Mouse (Mus musculus): ENCODE measurements around the gene Mtus2. TPM values are rescaled to one million over a fixed set of nuclear protein-coding genes. Genes with fewer than 3 reads are reported as not detected.

Gene Mtus2
- polyA plus RNA-seq (2015; fragmentation: Nextera tagmentation; extraction: Ambion mirVana), result 50.0 and 54.2 TPM in 2 replicates

GRCm38 (mm10) chr5:147956821-147957564 lies at the start of gene Mtus2:
TSS of gene Mtus2 (plus strand) at chr5:147957320.
- H3K9ac ChIP-seq, result peak within 1 kb of the TSS; percentile 86
- peaks cover 25% of the 10 kb centered on the region for H3K27me3 ChIP-seq
- H3K4me1 ChIP-seq (replicated peaks), result peaks cover 29% of the 10 kb centered on the region
- peak; percentile 90 for ATAC-seq (ENCODE audit: low read depth)
- H3K9me3 ChIP-seq, result no peaks in the 10 kb centered on the region
- H3K36me3 ChIP-seq, result no peaks in the 10 kb centered on the region
- H3K27ac ChIP-seq (replicated peaks), result peak within 1 kb of the TSS; percentile 89
- peak within 1 kb of the TSS; percentile 88 for H3K4me2 ChIP-seq
- peak within 1 kb of the TSS; percentile 74 for H3K4me3 ChIP-seq
- WGBS, result under 1% methylated on average over 55 of the region's 55 CpGs

GRCm38 (mm10) chr5:147907851-147908250 lies 49.3 kb upstream of the Mtus2 start:
- H3K27ac ChIP-seq (replicated peaks), result no peak overlapping the region
- H3K9me3 ChIP-seq, result no peaks in the 10 kb centered on the region
- no peaks in the 10 kb centered on the region for H3K27me3 ChIP-seq
- ATAC-seq (ENCODE audit: low read depth), result no peak
- H3K4me3 ChIP-seq, result no peak overlapping the region
- no peak overlapping the region for H3K4me2 ChIP-seq
- no peak overlapping the region for H3K9ac ChIP-seq
- no peaks in the 10 kb centered on the region for H3K4me1 ChIP-seq (replicated peaks)
- WGBS, result 82% methylated on average over 8 of the region's 8 CpGs
- H3K36me3 ChIP-seq, result no peaks in the 10 kb centered on the region

- Histone ChIP-seq H3K4me3 (no peak overlapping the region), H3K27ac (replicated peaks) (no peak overlapping the region), H3K9ac (no peak overlapping the region), H3K36me3 (no peaks in the 10 kb centered on the region), H3K4me2 (no peak overlapping the region), H3K9me3 (no peaks in the 10 kb centered on the region), H3K27me3 (no peaks in the 10 kb centered on the region), H3K4me1 (replicated peaks) (no peaks in the 10 kb centered on the region)
- WGBS, result 81% methylated on average over 12 of the region's 12 CpGs
- ATAC-seq (ENCODE audit: low read depth), result no peak
These were observed 46.2 kb upstream of the Mtus2 start for GRCm38 (mm10) chr5:147910807-147911509.

DNA sequence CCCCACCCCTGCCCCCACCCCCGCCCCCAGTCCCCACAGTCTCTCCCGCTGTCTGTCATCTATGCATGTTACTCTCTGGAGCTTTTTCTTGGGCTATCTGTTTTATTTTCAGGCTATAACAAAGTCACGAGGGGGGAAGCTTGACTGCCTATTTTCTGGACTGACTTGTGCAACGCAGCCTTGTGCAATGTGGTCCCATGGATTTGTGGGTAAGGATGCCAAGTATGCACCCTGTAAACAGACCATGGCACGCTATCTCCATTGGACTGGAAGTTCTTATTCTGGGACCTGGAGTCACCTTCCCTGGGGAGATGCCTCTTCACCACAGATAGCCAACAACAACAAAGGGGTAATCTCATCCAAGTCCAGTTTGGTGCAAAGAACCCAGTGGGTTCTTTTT lies 45.4 kb upstream of the Mtus2 start:
- Histone ChIP-seq H3K4me2 (no peak overlapping the region), H3K9me3 (no peaks in the 10 kb centered on the region), H3K36me3 (no peaks in the 10 kb centered on the region), H3K4me3 (no peak overlapping the region), H3K9ac (no peak overlapping the region), H3K27me3 (no peaks in the 10 kb centered on the region), H3K4me1 (replicated peaks) (no peaks in the 10 kb centered on the region), H3K27ac (replicated peaks) (no peak overlapping the region)
- 89% methylated on average over 5 of the region's 5 CpGs for WGBS
- no peak for ATAC-seq (ENCODE audit: low read depth)

- WGBS, result 40% methylated on average over 14 of the region's 14 CpGs
- H3K4me1 ChIP-seq (replicated peaks), result no peaks in the 10 kb centered on the region
- no peaks in the 10 kb centered on the region for H3K9me3 ChIP-seq
- H3K27ac ChIP-seq (replicated peaks), result no peak overlapping the region
- H3K36me3 ChIP-seq, result no peaks in the 10 kb centered on the region
- no peaks in the 10 kb centered on the region for H3K27me3 ChIP-seq
- no peak overlapping the region for H3K4me3 ChIP-seq
- H3K9ac ChIP-seq, result no peak overlapping the region
- ATAC-seq (ENCODE audit: low read depth), result no peak
- H3K4me2 ChIP-seq, result no peak overlapping the region
These were observed 43.8 kb upstream of the Mtus2 start for GRCm38 (mm10) chr5:147913241-147913842.

GRCm38 (mm10) chr5:147915038-147915566 lies 42.0 kb upstream of the Mtus2 start:
- Histone ChIP-seq H3K9ac (no peak overlapping the region), H3K27ac (replicated peaks) (no peak overlapping the region), H3K36me3 (no peaks in the 10 kb centered on the region), H3K4me2 (no peak overlapping the region), H3K9me3 (no peaks in the 10 kb centered on the region), H3K4me3 (no peak overlapping the region), H3K4me1 (replicated peaks) (no peaks in the 10 kb centered on the region), H3K27me3 (no peaks in the 10 kb centered on the region)
- WGBS, result 59% methylated on average over 6 of the region's 6 CpGs
- no peak for ATAC-seq (ENCODE audit: low read depth)

- no peaks in the 10 kb centered on the region for H3K36me3 ChIP-seq
- no peak overlapping the region for H3K4me3 ChIP-seq
- 87% methylated on average over 9 of the region's 9 CpGs for WGBS
- ATAC-seq (ENCODE audit: low read depth), result no peak
- no peak overlapping the region for H3K4me2 ChIP-seq
- no peaks in the 10 kb centered on the region for H3K27me3 ChIP-seq
- H3K4me1 ChIP-seq (replicated peaks), result no peaks in the 10 kb centered on the region
- no peak overlapping the region for H3K27ac ChIP-seq (replicated peaks)
- no peak overlapping the region for H3K9ac ChIP-seq
- H3K9me3 ChIP-seq, result no peaks in the 10 kb centered on the region
These were observed 40.9 kb upstream of the Mtus2 start for GRCm38 (mm10) chr5:147916171-147916570.

DNA sequence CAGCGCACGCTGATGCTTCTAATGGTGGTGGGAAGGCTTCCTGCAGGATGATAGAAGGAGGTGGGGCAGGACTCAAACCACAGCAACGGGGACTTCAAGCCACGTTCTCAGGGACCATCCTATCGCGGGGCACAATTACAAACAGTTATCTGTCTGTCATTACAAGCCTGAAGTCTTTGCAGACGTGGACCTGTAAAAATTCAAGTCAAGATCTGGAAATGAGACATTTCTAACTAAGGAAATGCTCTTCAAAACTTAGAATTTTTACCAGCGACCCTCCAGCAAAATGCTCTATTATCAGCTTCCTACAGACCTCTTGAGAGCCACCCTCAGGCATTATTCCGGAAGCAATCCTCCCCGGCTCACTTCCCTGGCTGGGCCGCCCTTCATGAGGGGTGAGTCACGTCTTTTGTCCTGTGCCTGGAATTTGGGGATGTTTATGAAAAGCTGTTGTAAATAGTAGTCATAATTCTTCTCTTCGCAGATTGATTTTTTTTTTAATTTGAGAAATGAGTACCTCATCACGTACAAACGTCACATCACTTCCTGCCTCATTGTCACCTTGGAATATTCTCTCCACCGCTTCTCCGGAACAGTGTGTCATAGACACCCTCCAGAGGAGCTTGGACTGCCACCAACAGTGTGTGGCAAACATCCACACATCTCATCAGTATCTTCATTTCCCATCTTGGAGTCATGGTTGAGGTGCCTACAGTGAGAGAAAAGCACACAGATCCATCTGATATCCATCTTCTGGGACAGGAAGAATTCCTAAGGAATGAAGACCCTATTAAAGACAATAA lies 38.9 kb upstream of the Mtus2 start:
- Histone ChIP-seq H3K4me3 (no peak overlapping the region), H3K27ac (replicated peaks) (no peak overlapping the region), H3K9ac (no peak overlapping the region), H3K4me2 (no peak overlapping the region), H3K36me3 (no peaks in the 10 kb centered on the region), H3K4me1 (replicated peaks) (no peaks in the 10 kb centered on the region), H3K9me3 (no peaks in the 10 kb centered on the region), H3K27me3 (no peaks in the 10 kb centered on the region)
- no peak for ATAC-seq (ENCODE audit: low read depth)
- 83% methylated on average over 17 of the region's 17 CpGs for WGBS

- 84% methylated on average over 5 of the region's 5 CpGs for WGBS
- H3K27me3 ChIP-seq, result no peaks in the 10 kb centered on the region
- no peak overlapping the region for H3K27ac ChIP-seq (replicated peaks)
- no peak for ATAC-seq (ENCODE audit: low read depth)
- no peaks in the 10 kb centered on the region for H3K4me1 ChIP-seq (replicated peaks)
- no peak overlapping the region for H3K9ac ChIP-seq
- no peaks in the 10 kb centered on the region for H3K9me3 ChIP-seq
- H3K4me2 ChIP-seq, result no peak overlapping the region
- no peak overlapping the region for H3K4me3 ChIP-seq
- no peaks in the 10 kb centered on the region for H3K36me3 ChIP-seq
These were observed 32.5 kb upstream of the Mtus2 start for GRCm38 (mm10) chr5:147924621-147925020.

GRCm38 (mm10) chr5:147925935-147926604 lies 31.1 kb upstream of the Mtus2 start:
- Histone ChIP-seq H3K9me3 (no peaks in the 10 kb centered on the region), H3K4me2 (no peak overlapping the region), H3K27ac (replicated peaks) (no peak overlapping the region), H3K27me3 (no peaks in the 10 kb centered on the region), H3K4me3 (no peak overlapping the region), H3K4me1 (replicated peaks) (no peaks in the 10 kb centered on the region), H3K36me3 (no peaks in the 10 kb centered on the region), H3K9ac (no peak overlapping the region)
- ATAC-seq (ENCODE audit: low read depth), result no peak
- 70% methylated on average over 15 of the region's 15 CpGs for WGBS

GRCm38 (mm10) chr5:147928668-147929497 lies 28.2 kb upstream of the Mtus2 start:
- no peak overlapping the region for H3K4me2 ChIP-seq
- H3K27ac ChIP-seq (replicated peaks), result no peak overlapping the region
- WGBS, result 82% methylated on average over 7 of the region's 7 CpGs
- no peaks in the 10 kb centered on the region for H3K36me3 ChIP-seq
- no peak for ATAC-seq (ENCODE audit: low read depth)
- no peak overlapping the region for H3K4me3 ChIP-seq
- no peaks in the 10 kb centered on the region for H3K9me3 ChIP-seq
- H3K4me1 ChIP-seq (replicated peaks), result no peaks in the 10 kb centered on the region
- H3K9ac ChIP-seq, result no peak overlapping the region
- H3K27me3 ChIP-seq, result no peaks in the 10 kb centered on the region
